Mouse (Mus musculus) heart, embryonic 12.5 days (tissue): ENCODE results near the gene Mvk. TPM values are rescaled to one million over a fixed set of nuclear protein-coding genes. Genes with fewer than 3 reads are reported as not detected.

ENCODE experiments used
- microRNA-seq: library from miRNA; unstranded; fragments of <30 nt; microRNA quantifications from one replicate; pipeline ENCODE4, GENCODE M21; 2017
- polyA plus RNA-seq: library from polyadenylated mRNA; unstranded; fragments of >200 nt; fragmentation: Nextera tagmentation; extraction: Ambion mirVana; gene quantifications from 2 replicates; pipeline ENCODE4 v1.2.1, GENCODE M21; 2016

The Mvk gene
- polyA plus RNA-seq, 1 experiment from 2014 or later: 23.3 TPM

Small RNA genes within 50 kb of the gene (microRNA-seq; reads per million reads assigned to microRNA genes)
- not detected for gene Mir7027

Other genes with a start within 250 kb of the Mvk start
- gene Foxn4, start 170.5 kb upstream of the Mvk start, polyA plus RNA-seq: not detected in 2 replicates
- 0.64 and 0.68 TPM in 2 replicates for gene Myo1h, start 155.1 kb upstream of the Mvk start, polyA plus RNA-seq
- gene Kctd10, start 63.8 kb upstream of the Mvk start, polyA plus RNA-seq: 108 and 111 TPM in 2 replicates
- gene Ube3b, start 63.7 kb upstream of the Mvk start, polyA plus RNA-seq: 57.0 and 63.3 TPM in 2 replicates
- gene Mmab, start 209 bp upstream of the Mvk start, polyA plus RNA-seq: 27.8 and 29.2 TPM in 2 replicates
- gene Fam222a, start 123.7 kb downstream of the Mvk start, polyA plus RNA-seq: 0.63 and 1.1 TPM in 2 replicates
- 0.95 and 0.96 TPM in 2 replicates for gene Trpv4, start 214.2 kb downstream of the Mvk start, polyA plus RNA-seq
- gene Gltp, start 246.7 kb downstream of the Mvk start, polyA plus RNA-seq: 55.3 and 56.5 TPM in 2 replicates